Mouse (Mus musculus): Measurements from ENCODE around the gene Auts2. TPM values are rescaled to one million over a fixed set of nuclear protein-coding genes. Genes with fewer than 3 reads are reported as not detected.

Gene Auts2
- polyA plus RNA-seq, 1 experiment from 2014 or later = 0.23 TPM

DNA sequence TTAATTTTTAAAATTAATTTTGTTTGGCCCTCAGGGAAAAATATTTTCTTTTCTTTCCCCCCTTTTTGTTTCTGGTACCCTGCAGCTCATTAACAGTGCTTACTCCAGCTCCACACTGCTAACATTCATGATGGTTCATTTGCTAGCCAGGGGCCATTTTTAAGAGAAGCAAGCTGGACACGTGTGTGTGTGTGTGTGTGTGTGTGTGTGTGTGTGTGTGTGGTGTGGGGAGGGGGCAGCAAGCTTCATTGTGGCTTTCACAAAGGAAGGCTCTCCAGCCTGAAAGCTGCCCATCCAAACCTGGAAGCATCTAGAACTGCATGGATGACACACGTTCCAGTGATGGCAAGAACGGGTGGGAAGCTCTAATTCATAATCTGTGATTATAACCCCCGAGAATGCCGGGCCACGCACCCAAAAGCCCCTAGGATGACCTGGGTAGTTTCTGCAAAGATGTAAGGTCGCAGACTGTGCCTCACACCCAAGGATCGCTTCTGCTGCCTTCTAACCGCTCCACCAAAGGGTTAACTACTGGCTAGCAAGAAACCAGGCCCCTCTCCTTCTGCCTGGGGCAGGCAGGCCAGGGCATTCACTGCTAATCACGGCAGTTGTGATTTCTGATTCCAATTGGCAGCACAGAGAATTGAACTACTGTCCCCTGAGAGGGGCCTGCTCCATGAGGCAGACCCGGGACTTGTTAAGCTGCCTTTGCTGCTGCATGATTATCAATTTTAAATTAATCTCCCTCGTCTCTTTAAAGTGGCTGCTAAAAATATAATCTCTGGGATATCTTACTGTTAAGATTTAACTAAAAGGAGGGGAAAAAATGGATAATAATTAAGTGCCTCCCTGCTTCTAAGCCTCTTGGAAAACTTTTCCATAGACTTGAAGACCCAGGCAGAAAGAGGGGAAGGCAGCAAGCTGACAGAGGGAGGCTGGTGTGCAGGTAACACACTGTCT lies 911.8 kb downstream of the Auts2 start:
- POLR2A ChIA-PET = no interaction called here
- CTCF ChIA-PET = no interaction called here
- DNase-seq (ENCODE audit: low read depth, low spot score) = no peak
- H3K27me3 ChIP-seq = no peaks in the 10 kb centered on the region
- no peak for ATAC-seq
- TF ChIP-seq CTCF (IDR thresholded peaks at IDR 0.05) = no peak
- in situ Hi-C loops (cut with MboI; ENCODE audit: low pct_unique_long_range_greater_than_20kb) = no loop called here

DNA sequence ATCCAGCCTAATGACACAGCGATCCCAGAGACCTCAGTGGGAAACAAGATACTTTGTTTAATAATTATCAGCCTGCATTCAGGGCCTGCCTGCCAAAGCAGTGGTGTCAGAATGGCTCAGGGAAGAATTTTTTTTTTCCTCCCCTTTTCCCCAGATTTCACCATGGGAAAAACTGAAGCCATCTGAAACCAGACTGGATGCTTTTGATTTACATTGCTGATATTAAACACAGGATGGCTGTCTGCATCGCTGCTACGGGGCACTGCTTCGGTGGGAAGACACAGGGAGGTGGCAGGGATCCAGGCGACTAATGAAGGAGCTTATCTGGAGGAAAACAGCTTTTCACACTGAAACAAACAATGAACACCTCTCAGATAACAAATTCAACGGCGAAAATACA lies 912.6 kb downstream of the Auts2 start:
- CTCF ChIA-PET = no interaction called here
- ATAC-seq = no peak
- TF ChIP-seq CTCF (IDR thresholded peaks at IDR 0.05) = no peak
- in situ Hi-C loops (cut with MboI; ENCODE audit: low pct_unique_long_range_greater_than_20kb) = no loop called here
- DNase-seq (ENCODE audit: low read depth, low spot score) = no peak
- H3K27me3 ChIP-seq = no peaks in the 10 kb centered on the region
- POLR2A ChIA-PET = no interaction called here

DNA sequence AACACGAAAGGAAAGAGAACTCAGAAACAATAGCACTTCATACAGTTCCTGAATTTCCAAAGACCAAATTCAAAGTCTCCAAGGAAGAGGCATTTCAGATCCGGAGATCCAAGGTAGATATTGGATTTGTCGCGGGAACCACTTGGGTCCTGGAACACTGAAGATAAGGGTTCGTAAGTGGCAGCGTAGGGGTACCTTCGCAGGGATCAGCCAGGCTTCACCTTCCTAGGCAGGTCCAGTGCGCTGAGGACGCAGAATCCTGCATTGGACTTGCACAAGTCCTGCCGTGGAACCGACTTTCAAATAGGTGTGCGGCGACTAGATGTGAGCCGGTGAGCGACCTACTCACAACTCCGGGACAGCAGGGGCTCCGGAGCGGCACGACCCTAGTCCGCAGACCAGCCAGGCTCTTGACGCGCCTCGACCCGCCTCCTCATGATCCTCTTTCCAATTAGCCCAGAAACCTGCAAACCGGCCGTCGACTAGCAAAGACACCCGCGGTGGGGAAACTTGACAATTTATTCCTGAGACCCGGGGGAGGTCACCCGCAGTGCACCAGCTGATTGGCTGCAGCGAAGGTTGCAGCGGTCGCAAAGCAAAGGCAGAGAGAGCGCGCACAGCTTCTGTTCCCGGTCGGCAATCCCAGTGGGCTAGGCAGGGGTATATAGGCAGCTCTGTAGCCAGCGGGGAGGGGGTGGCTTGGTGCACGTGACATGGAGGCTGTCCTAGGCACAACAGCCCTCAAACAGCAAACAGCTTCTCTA lies 926.8 kb downstream of the Auts2 start:
- in situ Hi-C loops (cut with MboI; ENCODE audit: low pct_unique_long_range_greater_than_20kb) = no loop called here
- CTCF ChIA-PET = interaction anchor here (1.5 kb wide), 1 partner anchor 9 kb away, joined by 3 read pairs; no protein-coding TSS in a partner anchor

DNA sequence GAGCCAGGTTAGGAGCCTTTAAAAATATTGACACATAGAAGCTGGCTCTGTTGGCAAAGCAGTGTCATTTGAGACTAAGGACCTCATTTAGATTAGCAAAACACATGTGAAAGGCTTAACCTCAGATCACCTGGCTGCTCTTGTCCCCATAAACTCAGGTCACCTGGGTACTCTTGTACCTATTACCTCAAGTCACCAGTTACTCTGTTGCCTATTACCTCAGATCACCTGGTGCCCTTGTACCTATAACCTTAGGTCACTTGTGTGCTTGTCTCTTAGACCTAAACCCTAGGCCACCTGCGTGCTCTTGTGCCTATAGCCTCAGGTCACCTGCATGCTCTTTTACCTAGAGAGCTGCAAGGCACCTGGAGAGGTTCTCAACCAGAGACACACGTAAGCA lies 928.9 kb downstream of the Auts2 start:
- H3K27me3 ChIP-seq = no peaks in the 10 kb centered on the region
- POLR2A ChIA-PET = no interaction called here
- TF ChIP-seq CTCF (IDR thresholded peaks at IDR 0.05) = no peak
- no peak for DNase-seq (ENCODE audit: low read depth, low spot score)
- ATAC-seq = no peak
- CTCF ChIA-PET = no interaction called here
- in situ Hi-C loops (cut with MboI; ENCODE audit: low pct_unique_long_range_greater_than_20kb) = no loop called here

More for the DNA sequence above, 926.8 kb downstream of the Auts2 start:
- no peak for DNase-seq (ENCODE audit: low read depth, low spot score)
- H3K27me3 ChIP-seq = no peaks in the 10 kb centered on the region
- TF ChIP-seq CTCF (IDR thresholded peaks at IDR 0.05) = no peak
- POLR2A ChIA-PET = no interaction called here
- ATAC-seq = no peak

DNA sequence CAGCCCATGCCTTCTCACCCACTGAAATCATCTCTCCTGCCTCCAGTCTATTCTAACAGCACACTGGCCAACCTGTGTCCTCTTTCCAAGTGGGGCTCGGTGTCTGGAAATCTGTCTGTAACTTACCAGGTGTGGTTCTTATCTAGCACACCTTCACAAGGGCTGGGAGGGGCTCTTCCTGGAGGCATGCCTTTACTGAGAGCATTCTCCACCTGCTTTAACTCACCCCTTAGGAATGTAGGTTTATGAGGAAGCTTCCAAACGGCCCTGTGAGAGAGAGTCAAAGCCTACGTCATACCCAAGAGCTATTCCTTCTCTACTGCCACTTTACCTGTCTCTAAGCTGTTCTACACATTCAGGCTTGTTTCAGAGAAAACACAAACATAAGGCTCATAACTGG lies 929.8 kb downstream of the Auts2 start:
- POLR2A ChIA-PET = no interaction called here
- H3K27me3 ChIP-seq = no peaks in the 10 kb centered on the region

DNA sequence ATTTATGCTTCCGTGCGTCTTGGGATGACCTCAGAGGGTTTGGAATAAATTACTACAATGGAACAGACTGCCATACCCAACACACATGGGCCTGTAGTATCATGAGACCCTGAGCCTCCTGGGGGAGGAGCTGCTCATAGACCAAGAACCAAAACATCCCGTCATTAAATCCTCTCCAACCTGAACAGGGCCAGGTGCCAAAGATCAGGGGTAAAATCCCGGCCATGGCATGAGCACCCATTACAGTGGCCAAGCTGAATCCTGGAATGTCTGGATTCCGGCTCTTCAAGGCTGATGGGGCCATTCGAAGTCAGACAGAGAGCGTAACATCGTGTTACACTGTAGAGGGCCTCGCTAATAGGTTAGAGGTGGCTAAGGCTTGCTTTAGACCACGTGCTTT lies 932.4 kb downstream of the Auts2 start:
- ATAC-seq = no peak
- in situ Hi-C loops (cut with MboI; ENCODE audit: low pct_unique_long_range_greater_than_20kb) = no loop called here
- TF ChIP-seq CTCF (IDR thresholded peaks at IDR 0.05) = no peak
- DNase-seq (ENCODE audit: low read depth, low spot score) = no peak
- POLR2A ChIA-PET = no interaction called here
- CTCF ChIA-PET = interaction anchor here (0.9 kb wide), 1 partner anchor 32 kb away, joined by 3 read pairs; no protein-coding TSS in a partner anchor
- peaks cover 8% of the 10 kb centered on the region for H3K27me3 ChIP-seq

More for the DNA sequence above, 929.8 kb downstream of the Auts2 start:
- CTCF ChIA-PET = no interaction called here
- DNase-seq (ENCODE audit: low read depth, low spot score) (no peak), ATAC-seq (no peak)
- in situ Hi-C loops (cut with MboI; ENCODE audit: low pct_unique_long_range_greater_than_20kb) = no loop called here
- TF ChIP-seq CTCF (IDR thresholded peaks at IDR 0.05) = no peak

DNA sequence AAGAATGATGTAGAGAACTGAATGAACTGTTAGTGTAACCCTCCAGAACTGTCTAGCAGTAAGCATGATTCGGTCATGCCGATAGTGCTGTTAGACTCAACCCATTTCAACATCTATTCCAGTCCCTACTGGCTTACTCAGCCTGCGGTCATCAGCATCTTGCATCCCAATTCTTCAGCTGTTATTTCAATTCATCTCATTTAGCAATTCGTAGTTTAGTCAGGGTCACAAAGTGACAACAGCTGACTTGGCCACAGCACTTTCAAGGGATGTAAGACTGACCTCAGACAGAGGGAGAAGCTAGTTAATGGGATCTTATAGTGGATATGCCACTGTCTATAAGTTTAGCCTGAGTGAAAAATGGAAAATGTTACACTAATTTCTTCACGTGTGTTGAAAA lies 936.4 kb downstream of the Auts2 start:
- no peak for TF ChIP-seq CTCF (IDR thresholded peaks at IDR 0.05)
- peaks cover 8% of the 10 kb centered on the region for H3K27me3 ChIP-seq
- in situ Hi-C loops (cut with MboI; ENCODE audit: low pct_unique_long_range_greater_than_20kb) = no loop called here
- DNase-seq (ENCODE audit: low read depth, low spot score) (no peak), ATAC-seq (no peak)
- POLR2A ChIA-PET = no interaction called here
- CTCF ChIA-PET = interaction anchor here (1.4 kb wide), 1 partner anchor 10 kb away, joined by 3 read pairs; no protein-coding TSS in a partner anchor

DNA sequence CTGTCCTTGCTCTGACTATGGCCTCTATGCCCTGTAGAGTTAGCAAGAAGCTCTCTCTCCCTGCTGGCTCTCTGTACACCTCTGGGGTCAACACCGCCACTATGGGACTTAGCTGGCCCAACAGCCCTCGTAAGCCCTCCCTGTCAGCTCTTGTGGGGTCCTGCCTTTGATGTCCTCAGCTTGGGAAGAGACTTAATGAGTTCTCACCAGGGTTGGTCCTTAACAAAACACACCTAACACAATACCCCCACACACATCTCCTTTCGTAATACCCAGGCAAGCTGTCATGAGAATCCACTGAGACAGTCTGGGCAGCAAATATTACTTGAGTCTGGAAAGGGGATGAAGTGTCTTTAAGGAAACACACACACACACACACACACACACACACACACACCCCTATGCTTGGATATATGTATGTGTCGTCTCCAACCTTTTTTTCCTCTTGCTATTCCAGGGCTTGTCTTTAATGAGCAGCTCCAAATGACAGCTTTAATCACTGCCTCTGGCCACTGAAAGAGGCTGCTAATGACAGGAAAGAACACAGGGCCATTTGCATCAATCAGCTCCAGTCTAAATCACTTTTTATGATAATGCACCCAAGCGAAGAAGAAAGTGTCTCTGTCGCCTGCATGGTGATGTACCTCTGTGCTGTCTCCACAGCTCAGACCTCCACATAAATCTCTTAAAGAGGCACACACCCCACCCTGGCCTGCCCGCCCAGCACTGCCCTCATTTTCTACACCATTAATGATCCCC lies 941.0 kb downstream of the Auts2 start:
- ATAC-seq (no peak), DNase-seq (ENCODE audit: low read depth, low spot score) (no peak)
- CTCF ChIA-PET = no interaction called here
- POLR2A ChIA-PET = no interaction called here
- TF ChIP-seq CTCF (IDR thresholded peaks at IDR 0.05) = no peak
- H3K27me3 ChIP-seq = peaks cover 14% of the 10 kb centered on the region
- in situ Hi-C loops (cut with MboI; ENCODE audit: low pct_unique_long_range_greater_than_20kb) = no loop called here

DNA sequence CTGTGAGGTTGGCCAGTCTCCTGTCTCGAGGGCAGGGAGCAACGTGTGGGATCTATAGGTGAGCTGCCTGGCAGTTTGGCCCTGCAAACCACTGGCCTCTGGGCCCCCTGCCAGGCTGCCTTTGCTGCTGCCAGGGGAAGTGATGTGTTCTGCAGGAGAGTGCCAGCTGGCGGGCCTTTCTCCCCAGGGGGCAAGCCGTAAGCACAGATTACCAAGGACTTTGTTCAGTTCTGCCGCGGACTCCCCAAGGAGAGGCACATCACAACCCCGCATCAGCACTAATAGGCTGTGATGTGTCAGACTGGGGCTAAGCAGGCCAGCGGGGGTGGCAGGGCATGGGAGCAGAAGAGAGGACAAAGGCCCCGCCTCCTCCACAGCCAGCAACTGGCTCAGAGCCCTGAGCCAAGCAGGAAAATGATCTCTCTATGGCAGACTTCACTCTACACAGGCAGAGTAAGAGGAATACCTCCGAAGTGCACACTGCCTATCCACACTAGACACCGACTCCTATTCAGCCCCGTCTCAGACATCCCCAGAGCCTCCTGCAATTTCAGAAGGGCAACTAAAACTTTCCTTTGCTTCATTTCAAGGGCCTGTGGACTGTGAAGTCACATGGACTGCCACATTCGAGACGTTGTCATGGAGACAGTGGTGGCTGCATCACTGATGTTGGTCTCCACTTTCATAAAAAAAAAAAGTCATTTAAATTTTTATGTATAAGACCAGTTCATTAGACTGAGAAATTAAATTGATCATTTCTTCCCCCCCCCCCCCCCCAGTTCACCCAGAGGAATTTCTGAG lies 942.6 kb downstream of the Auts2 start:
- TF ChIP-seq CTCF (IDR thresholded peaks at IDR 0.05) = no peak
- DNase-seq (ENCODE audit: low read depth, low spot score) (peak; percentile 15), ATAC-seq (peak; percentile 67)
- H3K27me3 ChIP-seq = peaks cover 5% of the 10 kb centered on the region
- ChIA-PET CTCF (no interaction called here), POLR2A (no interaction called here)
- in situ Hi-C loops (cut with MboI; ENCODE audit: low pct_unique_long_range_greater_than_20kb) = no loop called here

DNA sequence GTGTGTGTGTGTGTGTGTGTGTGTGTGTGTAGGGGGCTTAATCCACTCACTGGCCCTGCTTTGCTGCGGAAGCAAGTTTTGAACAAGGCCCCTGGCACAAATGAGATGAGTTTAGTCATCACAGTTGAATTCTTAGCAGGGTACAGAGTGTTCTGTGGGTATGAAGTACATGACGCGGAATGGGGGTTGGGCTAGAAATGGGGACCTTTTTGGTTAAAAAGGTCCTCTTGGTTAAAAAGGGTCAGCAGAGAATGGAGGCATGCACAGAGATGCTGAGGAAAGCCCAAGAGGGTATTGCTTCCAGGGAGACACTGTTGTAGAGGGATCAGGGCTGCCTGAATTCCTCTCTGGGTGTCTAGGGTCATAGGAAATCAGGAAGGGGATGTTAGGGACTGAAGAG lies 945.6 kb downstream of the Auts2 start:
- ATAC-seq = no peak
- CTCF ChIA-PET = no interaction called here
- POLR2A ChIA-PET = no interaction called here
- no peak for TF ChIP-seq CTCF (IDR thresholded peaks at IDR 0.05)
- H3K27me3 ChIP-seq = peaks cover 5% of the 10 kb centered on the region
- in situ Hi-C loops (cut with MboI; ENCODE audit: low pct_unique_long_range_greater_than_20kb) = no loop called here
- DNase-seq (ENCODE audit: low read depth, low spot score) = no peak
